Mouse (Mus musculus): ENCODE measurements around the gene Npnt. TPM values are rescaled to one million over a fixed set of nuclear protein-coding genes. Genes with fewer than 3 reads are reported as not detected.

Gene Npnt
- polyA plus RNA-seq, 2 experiments: 41.7 to 45.4 TPM

- peaks cover 33% of the 10 kb centered on the region for H3K36me3 ChIP-seq (ENCODE audit: control insufficient read depth, insufficient read depth, low read length)
- DNase-seq (ENCODE audit: low spot score): no peak
- WGBS: 86% methylated on average over 8 of the region's 8 CpGs
Measured at GRCm38 (mm10) chr3:132839516-132839915, 110.6 kb downstream of the Npnt start.

GRCm38 (mm10) chr3:132838656-132839417 is 111.3 kb downstream of the Npnt start:
- WGBS: 94% methylated on average over 15 of the region's 15 CpGs
- DNase-seq (ENCODE audit: low spot score): no peak
- Histone ChIP-seq H3K4me2 (replicated peaks; ENCODE audit: low read depth, low read length, severe bottlenecking) (no peak overlapping the region), H3K27me3 (ENCODE audit: control insufficient read depth, insufficient read depth, low read length) (no peaks in the 10 kb centered on the region), H3K4me1 (ENCODE audit: control insufficient read depth, insufficient read depth, low read length) (no peaks in the 10 kb centered on the region), H3K9ac (ENCODE audit: low read depth, low read length, severe bottlenecking) (no peak overlapping the region), H3K36me3 (ENCODE audit: control insufficient read depth, insufficient read depth, low read length) (peaks cover 38% of the 10 kb centered on the region), H3K9me3 (ENCODE audit: control insufficient read depth, low read length) (no peaks in the 10 kb centered on the region), H3K27ac (replicated peaks; ENCODE audit: low read depth, low read length) (no peak overlapping the region), H3K4me3 (replicated peaks; ENCODE audit: low read length) (no peak overlapping the region)
- no peak for TF ChIP-seq POLR2A (IDR thresholded peaks at IDR 0.05; ENCODE audit: borderline replicate concordance, extremely low read depth, insufficient read depth, insufficient read length)
- ATAC-seq (ENCODE audit: low FRiP score, low read depth): no peak

More at GRCm38 (mm10) chr3:132839516-132839915, 110.6 kb downstream of the Npnt start:
- no peak overlapping the region for H3K4me2 ChIP-seq (replicated peaks; ENCODE audit: low read depth, low read length, severe bottlenecking)
- H3K27ac ChIP-seq (replicated peaks; ENCODE audit: low read depth, low read length): no peak overlapping the region
- H3K9me3 ChIP-seq (ENCODE audit: control insufficient read depth, low read length): no peaks in the 10 kb centered on the region
- no peak overlapping the region for H3K9ac ChIP-seq (ENCODE audit: low read depth, low read length, severe bottlenecking)
- H3K4me1 ChIP-seq (ENCODE audit: control insufficient read depth, insufficient read depth, low read length): no peaks in the 10 kb centered on the region
- TF ChIP-seq POLR2A (IDR thresholded peaks at IDR 0.05; ENCODE audit: borderline replicate concordance, extremely low read depth, insufficient read depth, insufficient read length): no peak
- H3K27me3 ChIP-seq (ENCODE audit: control insufficient read depth, insufficient read depth, low read length): no peaks in the 10 kb centered on the region
- no peak overlapping the region for H3K4me3 ChIP-seq (replicated peaks; ENCODE audit: low read length)
- no peak for ATAC-seq (ENCODE audit: low FRiP score, low read depth)

GRCm38 (mm10) chr3:132837134-132837533 is 113.0 kb downstream of the Npnt start:
- Histone ChIP-seq H3K27me3 (ENCODE audit: control insufficient read depth, insufficient read depth, low read length) (no peaks in the 10 kb centered on the region), H3K9ac (ENCODE audit: low read depth, low read length, severe bottlenecking) (no peak overlapping the region), H3K4me1 (ENCODE audit: control insufficient read depth, insufficient read depth, low read length) (no peaks in the 10 kb centered on the region), H3K4me3 (replicated peaks; ENCODE audit: low read length) (no peak overlapping the region), H3K9me3 (ENCODE audit: control insufficient read depth, low read length) (no peaks in the 10 kb centered on the region), H3K27ac (replicated peaks; ENCODE audit: low read depth, low read length) (no peak overlapping the region), H3K4me2 (replicated peaks; ENCODE audit: low read depth, low read length, severe bottlenecking) (no peak overlapping the region), H3K36me3 (ENCODE audit: control insufficient read depth, insufficient read depth, low read length) (peaks cover 34% of the 10 kb centered on the region)
- DNase-seq (ENCODE audit: low spot score) (no peak), ATAC-seq (ENCODE audit: low FRiP score, low read depth) (no peak)
- 89% methylated on average over 4 of the region's 4 CpGs for WGBS
- TF ChIP-seq POLR2A (IDR thresholded peaks at IDR 0.05; ENCODE audit: borderline replicate concordance, extremely low read depth, insufficient read depth, insufficient read length): no peak

GRCm38 (mm10) chr3:132835118-132835794 is 114.8 kb downstream of the Npnt start:
- Histone ChIP-seq H3K27me3 (ENCODE audit: control insufficient read depth, insufficient read depth, low read length) (no peaks in the 10 kb centered on the region), H3K9ac (ENCODE audit: low read depth, low read length, severe bottlenecking) (no peak overlapping the region), H3K36me3 (ENCODE audit: control insufficient read depth, insufficient read depth, low read length) (peaks cover 33% of the 10 kb centered on the region), H3K4me1 (ENCODE audit: control insufficient read depth, insufficient read depth, low read length) (no peaks in the 10 kb centered on the region), H3K9me3 (ENCODE audit: control insufficient read depth, low read length) (no peaks in the 10 kb centered on the region), H3K4me3 (replicated peaks; ENCODE audit: low read length) (no peak overlapping the region), H3K27ac (replicated peaks; ENCODE audit: low read depth, low read length) (no peak overlapping the region), H3K4me2 (replicated peaks; ENCODE audit: low read depth, low read length, severe bottlenecking) (no peak overlapping the region)
- 92% methylated on average over 6 of the region's 6 CpGs for WGBS
- ATAC-seq (ENCODE audit: low FRiP score, low read depth) (no peak), DNase-seq (ENCODE audit: low spot score) (no peak)
- TF ChIP-seq POLR2A (IDR thresholded peaks at IDR 0.05; ENCODE audit: borderline replicate concordance, extremely low read depth, insufficient read depth, insufficient read length): no peak

Other genes starting within 250 kb of the Npnt start
- 14.3 and 15.2 TPM in 2 replicates for gene Ints12, start 141.5 kb upstream of the Npnt start, polyA plus RNA-seq (2012; rRNA removed)
- 21.0 and 21.9 TPM in 2 replicates for gene Ints12, start 141.5 kb upstream of the Npnt start, polyA plus RNA-seq (2014; fragmentation: Nextera tagmentation; extraction: Ambion mirVana)
- 14.4 and 15.1 TPM in 2 replicates for gene Gstcd, start 141.7 kb upstream of the Npnt start, polyA plus RNA-seq (2012; rRNA removed)
- 8.0 and 8.2 TPM in 2 replicates for gene Gstcd, start 141.7 kb upstream of the Npnt start, polyA plus RNA-seq (2014; fragmentation: Nextera tagmentation; extraction: Ambion mirVana)

Data from limb, embryonic 14.5 days (tissue).